Mouse (Mus musculus) kidney, adult 11 months (tissue): ENCODE data around the gene Tecpr2.
A peak's percentile ranks its signal among the peaks of the same experiment; 100 is the strongest.

Experiments used
- DNase-seq: peaks from one replicate; pipeline ENCODE4 v3.0.0; 2022

Tecpr2 gene

GRCm38 (mm10) chr12:110979808-110980207 lies 90.7 kb downstream of the Tecpr2 start:
- no peak for DNase-seq

- no peak for DNase-seq
Measured at GRCm38 (mm10) chr12:110981736-110982135, 92.7 kb downstream of the Tecpr2 start.

DNA sequence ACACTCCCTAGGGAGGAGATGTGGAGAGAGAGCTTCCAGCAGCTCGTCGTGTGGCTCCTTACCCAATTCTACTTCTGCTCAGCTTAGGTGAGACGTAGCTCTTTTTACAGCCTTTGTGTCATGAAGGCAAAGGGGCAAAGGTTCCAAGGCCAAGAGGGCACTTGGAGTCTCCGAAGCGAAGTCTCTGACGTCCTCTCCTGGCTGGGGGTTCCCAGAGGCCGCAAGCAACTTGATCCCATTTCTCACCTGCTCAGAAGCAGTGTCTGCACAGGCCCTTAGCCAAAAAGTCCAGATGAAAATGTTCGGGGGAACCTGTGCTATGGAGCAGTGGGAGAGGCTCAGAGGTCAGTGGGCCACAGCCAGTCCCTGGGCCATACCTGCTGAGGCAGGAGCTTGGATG lies 94.0 kb downstream of the Tecpr2 start:
- no peak for DNase-seq

DNA sequence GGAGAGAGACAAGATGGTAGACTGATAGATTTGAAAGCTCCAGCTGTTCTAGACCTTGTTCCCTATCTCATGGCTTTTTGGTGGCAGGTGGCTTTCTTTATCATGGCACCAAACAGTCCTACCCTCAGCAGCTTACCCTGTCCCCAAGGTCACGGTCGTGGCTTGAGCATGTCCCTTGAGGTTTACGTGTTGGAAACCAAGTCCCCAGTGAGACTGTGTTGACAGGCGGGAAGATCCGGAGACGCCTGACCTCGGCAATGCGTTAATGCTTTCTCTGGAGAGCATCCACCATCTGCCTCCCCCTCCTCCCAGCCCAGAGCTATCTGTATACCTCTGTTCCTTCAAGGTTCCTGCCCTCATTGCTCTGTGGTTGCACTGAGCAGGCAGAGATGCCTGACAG lies 94.7 kb downstream of the Tecpr2 start:
- DNase-seq = no peak

DNA sequence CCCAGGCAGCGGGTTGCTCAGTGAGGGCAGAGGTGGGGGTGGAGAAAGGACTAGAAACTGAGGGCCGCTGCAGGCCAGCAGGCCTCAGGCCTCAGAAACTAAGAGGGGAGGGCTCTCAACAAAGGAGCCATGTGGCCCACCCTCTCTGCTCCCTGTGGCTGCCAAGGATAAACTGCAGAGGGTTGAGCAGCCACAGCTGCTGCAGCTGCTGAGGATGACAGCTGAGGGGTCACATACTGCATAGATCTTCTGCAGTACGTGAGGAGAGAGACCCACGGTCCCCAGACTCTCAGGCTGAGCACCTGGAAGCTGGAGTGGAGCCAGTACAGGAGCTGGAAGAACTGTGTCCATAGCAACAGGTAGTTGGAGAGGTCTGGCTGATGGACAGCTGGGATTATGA lies 95.5 kb downstream of the Tecpr2 start:
- no peak for DNase-seq

GRCm38 (mm10) chr12:110985141-110985540 lies 96.1 kb downstream of the Tecpr2 start:
- DNase-seq = no peak

GRCm38 (mm10) chr12:110986536-110987425 lies 97.7 kb downstream of the Tecpr2 start:
- DNase-seq = no peak

DNA sequence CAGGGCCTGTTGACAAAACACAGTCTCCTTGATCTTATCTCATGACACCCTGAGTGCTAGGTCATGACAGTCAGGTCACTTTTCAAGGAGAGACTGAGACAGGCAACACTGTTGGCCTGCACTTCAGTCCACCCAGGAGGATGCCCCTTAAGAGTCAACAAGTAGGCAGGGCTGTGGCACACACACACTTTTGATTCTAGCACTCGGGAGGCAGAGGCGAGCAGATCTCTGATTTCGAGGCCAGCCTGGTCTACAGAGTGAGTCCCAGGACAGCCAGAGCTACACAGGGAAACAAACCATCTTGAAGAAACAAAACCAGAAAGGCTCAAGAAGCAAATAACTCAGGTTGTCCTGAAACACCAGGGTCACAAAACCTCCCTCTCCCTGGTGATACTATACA lies 100.3 kb downstream of the Tecpr2 start:
- no peak for DNase-seq

- DNase-seq = no peak
Measured at GRCm38 (mm10) chr12:110990500-110990899, 101.4 kb downstream of the Tecpr2 start.

GRCm38 (mm10) chr12:110991361-110992127 lies 102.5 kb downstream of the Tecpr2 start:
- peak; percentile 76 for DNase-seq

DNA sequence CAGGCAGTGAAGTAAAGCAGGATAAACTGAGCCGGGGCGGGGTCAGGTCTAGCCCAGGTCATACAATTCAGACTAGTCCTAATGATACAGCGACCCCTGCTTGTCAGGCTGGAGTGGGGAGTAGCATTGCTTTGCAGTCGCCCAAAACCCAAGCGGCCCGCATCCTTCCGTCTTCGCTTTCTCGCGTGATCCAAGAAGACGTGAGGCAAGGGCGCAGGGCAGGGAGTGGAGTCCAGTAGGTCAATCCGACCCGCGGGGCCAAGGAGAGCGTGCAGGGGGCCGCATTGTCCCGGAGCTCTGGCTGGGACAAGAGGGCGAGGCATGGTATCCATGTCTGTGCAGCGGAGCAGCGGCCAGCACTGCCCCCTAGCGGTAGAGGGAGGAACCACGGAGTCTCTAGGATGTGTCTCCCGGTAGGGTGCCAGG lies 103.1 kb downstream of the Tecpr2 start:
- peak; percentile 90 for DNase-seq

GRCm38 (mm10) chr12:110992771-110993170 lies 103.7 kb downstream of the Tecpr2 start:
- DNase-seq = peak; percentile 73

- DNase-seq = no peak
Measured at GRCm38 (mm10) chr12:110993226-110993625, 104.2 kb downstream of the Tecpr2 start.

DNA sequence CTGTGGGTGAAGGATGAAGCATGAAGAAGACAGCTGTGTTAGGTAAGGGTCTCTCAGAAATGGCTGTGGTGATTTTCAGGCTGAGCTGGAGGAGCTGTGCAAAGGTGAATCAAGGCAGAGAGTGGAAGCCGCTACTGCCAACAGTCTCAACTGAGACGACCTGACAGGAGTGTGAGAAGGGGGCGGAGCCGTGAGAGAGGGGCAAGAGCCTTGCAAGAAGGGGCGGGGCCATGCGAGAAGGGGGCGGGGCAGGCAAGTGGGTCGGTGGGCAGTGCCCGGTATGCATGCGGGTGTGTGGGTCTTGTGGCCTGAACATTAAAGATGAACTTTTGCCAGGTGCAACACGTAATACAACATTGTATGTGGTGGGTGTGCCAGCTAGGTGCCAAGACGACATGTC lies 105.6 kb downstream of the Tecpr2 start:
- no peak for DNase-seq

- no peak for DNase-seq
Measured at GRCm38 (mm10) chr12:110998092-110998491, 109.0 kb downstream of the Tecpr2 start.

DNA sequence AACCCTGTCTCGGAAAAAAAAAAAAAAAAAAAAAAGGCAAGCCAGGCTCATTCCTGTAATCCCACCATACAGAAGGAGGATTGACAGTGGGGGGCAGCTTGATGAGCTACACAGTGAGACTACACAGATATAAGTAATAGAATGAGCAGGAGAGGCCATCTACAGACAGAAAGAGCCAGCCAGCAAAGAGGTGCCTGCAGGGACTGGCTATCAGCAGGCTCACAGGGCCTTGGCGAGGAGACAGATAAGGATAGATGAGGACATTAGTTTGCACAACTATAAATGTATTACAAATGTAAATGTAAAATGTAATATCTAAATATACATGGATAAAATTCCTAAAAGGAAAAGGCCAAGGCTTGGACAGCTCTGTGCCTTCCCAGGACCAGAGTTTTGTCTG lies 110.8 kb downstream of the Tecpr2 start:
- no peak for DNase-seq

DNA sequence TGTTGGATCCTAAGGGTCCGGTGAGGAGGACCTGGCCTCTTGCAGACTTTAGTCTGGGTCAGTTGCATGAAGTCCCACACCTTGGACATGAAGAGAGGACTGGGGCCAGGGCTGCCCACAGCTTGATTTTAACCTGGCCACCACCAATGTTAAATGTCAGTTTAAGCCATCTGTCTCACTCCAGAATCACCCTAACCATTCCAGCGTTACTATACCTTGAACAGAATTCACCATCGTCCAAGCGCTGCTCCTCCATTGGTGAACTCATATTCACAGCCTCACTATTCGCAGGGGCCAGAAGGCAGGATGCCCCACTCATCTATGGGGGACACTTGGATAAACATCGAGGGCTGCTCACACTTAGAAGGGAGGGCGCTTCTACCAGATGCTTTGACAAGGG lies 111.9 kb downstream of the Tecpr2 start:
- no peak for DNase-seq

- DNase-seq = no peak
Measured at GRCm38 (mm10) chr12:111004142-111004541, 115.1 kb downstream of the Tecpr2 start.

GRCm38 (mm10) chr12:111005803-111006202 lies 116.7 kb downstream of the Tecpr2 start:
- DNase-seq = no peak

GRCm38 (mm10) chr12:111006339-111006738 lies 117.3 kb downstream of the Tecpr2 start:
- DNase-seq = no peak

DNA sequence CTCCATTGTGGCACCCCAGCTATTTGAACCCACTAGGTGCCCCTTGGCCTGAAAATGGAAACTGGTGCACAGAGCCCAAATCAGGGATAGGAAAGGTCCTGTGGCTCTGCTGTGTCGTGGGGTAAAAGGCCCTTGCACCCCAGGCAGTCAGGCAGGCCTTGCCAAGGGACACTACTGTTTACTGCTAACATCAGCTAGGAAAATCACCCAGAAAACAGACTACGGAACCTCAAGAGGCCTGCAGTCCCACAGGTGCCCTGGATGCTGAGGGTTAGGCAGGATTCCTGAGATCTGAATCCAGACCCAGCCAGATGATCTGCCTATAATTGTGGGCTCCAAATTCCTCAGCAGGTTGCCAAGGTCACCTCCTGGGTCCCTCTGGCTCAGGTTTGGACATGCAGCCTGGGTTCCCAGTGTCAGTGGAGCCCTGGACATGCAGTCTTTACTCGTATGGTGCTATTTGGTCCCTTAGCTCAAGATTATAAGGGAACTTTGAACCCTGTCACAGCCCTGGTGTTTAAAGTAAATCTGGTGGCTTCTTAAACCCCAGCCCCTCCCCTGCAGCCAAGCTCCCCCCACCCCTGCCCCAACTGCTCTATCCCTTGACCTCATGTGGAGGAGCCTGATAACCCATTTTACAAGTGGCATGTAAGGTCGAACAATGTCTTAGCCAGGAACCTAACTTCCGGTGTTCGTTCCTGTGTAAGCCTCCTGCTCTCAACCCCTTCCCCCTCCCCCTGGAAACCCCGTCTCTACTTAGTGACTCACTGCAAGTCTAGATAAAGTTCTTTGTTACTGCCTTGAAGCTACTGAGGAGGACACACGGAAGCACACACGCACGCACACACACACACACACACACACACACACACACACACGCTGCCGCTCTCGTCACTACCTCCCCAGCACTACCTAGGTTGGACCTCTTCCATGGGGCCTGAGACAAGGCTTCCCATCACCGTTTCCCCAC lies 118.4 kb downstream of the Tecpr2 start:
- no peak for DNase-seq
